Mouse (Mus musculus): ENCODE data around the gene G3bp2.

G3bp2 gene

GRCm38 (mm10) chr5:92098351-92099109 is 15.0 kb upstream of the G3bp2 start:
- no peak for DNase-seq

GRCm38 (mm10) chr5:92097779-92098178 is 14.3 kb upstream of the G3bp2 start:
- DNase-seq = no peak

- DNase-seq = no peak
Measured at GRCm38 (mm10) chr5:92096786-92097185, 13.3 kb upstream of the G3bp2 start.

GRCm38 (mm10) chr5:92094062-92094415 is 10.5 kb upstream of the G3bp2 start:
- no peak for DNase-seq

- no peak for DNase-seq
Measured at GRCm38 (mm10) chr5:92093263-92094061, 9.9 kb upstream of the G3bp2 start.

- DNase-seq = no peak
Measured at GRCm38 (mm10) chr5:92087469-92087868, 4.0 kb upstream of the G3bp2 start.

- no peak for DNase-seq
Measured at GRCm38 (mm10) chr5:92085821-92086550, 2.5 kb upstream of the G3bp2 start.

GRCm38 (mm10) chr5:92085246-92085645 is 1.7 kb upstream of the G3bp2 start:
- DNase-seq = no peak

GRCm38 (mm10) chr5:92082821-92083401 is 608 bp downstream of the G3bp2 start:
- peak; percentile 69 to 74 for DNase-seq

GRCm38 (mm10) chr5:92081326-92081725 is 2.2 kb downstream of the G3bp2 start:
- DNase-seq = no peak

- no peak for DNase-seq
Measured at GRCm38 (mm10) chr5:92080400-92080799, 3.1 kb downstream of the G3bp2 start.

GRCm38 (mm10) chr5:92079304-92079703 is 4.2 kb downstream of the G3bp2 start:
- DNase-seq = no peak

GRCm38 (mm10) chr5:92078751-92079150 is 4.8 kb downstream of the G3bp2 start:
- no peak for DNase-seq

- no peak for DNase-seq
Measured at GRCm38 (mm10) chr5:92076273-92076672, 7.2 kb downstream of the G3bp2 start.

- no peak for DNase-seq
Measured at GRCm38 (mm10) chr5:92074061-92074460, 9.5 kb downstream of the G3bp2 start.

- DNase-seq = no peak
Measured at GRCm38 (mm10) chr5:92063192-92063591, 20.3 kb downstream of the G3bp2 start.

GRCm38 (mm10) chr5:92052866-92053265 is 30.7 kb downstream of the G3bp2 start:
- DNase-seq = no peak

- DNase-seq = no peak
Measured at GRCm38 (mm10) chr5:92050419-92050818, 33.1 kb downstream of the G3bp2 start.

- DNase-seq = no peak
Measured at GRCm38 (mm10) chr5:92043783-92044182, 39.7 kb downstream of the G3bp2 start, which contains the start of gene Cdkl2. Gene Cdkl2, minus strand, starts transcription at chr5:92043883.

GRCm38 (mm10) chr5:92042377-92043348 is 40.9 kb downstream of the G3bp2 start:
- peak; percentile 98 to 99 for DNase-seq

GRCm38 (mm10) chr5:92019960-92020359 is 63.6 kb downstream of the G3bp2 start:
- DNase-seq = no peak

GRCm38 (mm10) chr5:92011756-92012155 is 71.8 kb downstream of the G3bp2 start:
- no peak for DNase-seq

Measured in cerebellum, postnatal 36 days (tissue).